Mouse (Mus musculus): ENCODE data around the gene Hdgfl2. TPM values are rescaled to one million over a fixed set of nuclear protein-coding genes. Genes with fewer than 3 reads are reported as not detected.
A peak's percentile ranks its signal among the peaks of the same experiment; 100 is the strongest.

The Hdgfl2 gene
- polyA plus RNA-seq, 1 experiment, result 279 TPM

DNA sequence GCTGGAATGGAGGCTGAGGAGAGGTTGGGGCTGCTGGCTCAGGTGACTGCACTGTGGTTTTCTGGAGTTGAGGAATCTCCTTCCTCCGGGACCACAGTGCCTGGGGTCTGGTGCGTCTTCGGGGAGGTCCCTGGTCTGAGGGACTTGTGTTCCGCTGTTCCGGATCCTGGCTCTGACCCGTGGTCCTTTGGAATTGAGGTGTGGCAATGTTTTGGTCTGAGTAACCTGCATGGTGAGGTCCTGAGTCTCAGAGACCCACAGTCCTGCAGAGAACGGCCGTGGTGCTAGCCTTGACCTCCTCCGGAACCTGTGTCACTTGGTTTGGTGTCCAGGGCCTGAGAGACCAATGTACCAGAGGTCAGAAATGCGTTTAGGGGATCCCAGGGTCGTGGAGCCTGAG is 487 bp downstream of the Hdgfl2 start:
- Histone ChIP-seq H3K36me3 (replicated peaks; ENCODE audit: low read length) (peaks cover 36% of the 10 kb centered on the region), H3K4me1 (peaks cover 62% of the 10 kb centered on the region), H3K4me3 (replicated peaks) (peak overlapping the region; percentile 93), H3K9me3 (no peaks in the 10 kb centered on the region), H3K27me3 (replicated peaks) (no peaks in the 10 kb centered on the region)
- TF ChIP-seq FLI1 (IDR thresholded peaks at IDR 0.05; ENCODE audit: low read length) (no peak), GATA1 (IDR thresholded peaks at IDR 0.05; ENCODE audit: borderline replicate concordance, low read length) (no peak)

GRCm38 (mm10) chr17:56080781-56081585 is 1.5 kb downstream of the Hdgfl2 start:
- peaks cover 52% of the 10 kb centered on the region for H3K4me1 ChIP-seq
- TF ChIP-seq FLI1 (IDR thresholded peaks at IDR 0.05; ENCODE audit: low read length), result no peak
- no peak for TF ChIP-seq GATA1 (IDR thresholded peaks at IDR 0.05; ENCODE audit: borderline replicate concordance, low read length)
- H3K4me3 ChIP-seq (replicated peaks), result peak overlapping the region; percentile 93
- H3K36me3 ChIP-seq (replicated peaks; ENCODE audit: low read length), result peaks cover 46% of the 10 kb centered on the region
- H3K27me3 ChIP-seq (replicated peaks), result no peaks in the 10 kb centered on the region
- H3K9me3 ChIP-seq, result no peaks in the 10 kb centered on the region

DNA sequence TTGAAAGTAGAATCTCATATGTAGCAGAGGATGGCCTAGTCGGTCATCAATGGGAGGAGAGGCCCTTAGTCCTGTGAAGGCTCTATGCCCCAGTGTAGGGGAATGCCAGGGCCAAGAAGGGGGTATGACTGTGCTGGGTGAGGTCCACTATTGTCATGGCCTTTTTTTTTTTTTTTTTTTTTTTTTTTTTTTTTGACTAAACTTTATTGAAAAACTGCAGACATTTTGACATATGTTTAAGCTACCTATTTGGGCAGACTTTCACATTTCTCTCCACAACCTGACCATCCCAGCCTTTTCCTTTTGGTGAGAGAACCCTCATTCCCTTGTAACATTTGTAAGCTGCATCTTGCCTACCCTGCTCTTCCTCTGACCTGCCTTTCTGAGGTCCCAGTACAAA is 12.9 kb downstream of the Hdgfl2 start:
- no peaks in the 10 kb centered on the region for H3K9me3 ChIP-seq
- H3K27me3 ChIP-seq (replicated peaks), result no peaks in the 10 kb centered on the region
- peaks cover 32% of the 10 kb centered on the region for H3K4me1 ChIP-seq
- TF ChIP-seq FLI1 (IDR thresholded peaks at IDR 0.05; ENCODE audit: low read length) (no peak), GATA1 (IDR thresholded peaks at IDR 0.05; ENCODE audit: borderline replicate concordance, low read length) (no peak)
- peaks cover 84% of the 10 kb centered on the region for H3K36me3 ChIP-seq (replicated peaks; ENCODE audit: low read length)
- H3K4me3 ChIP-seq (replicated peaks), result no peak overlapping the region

DNA sequence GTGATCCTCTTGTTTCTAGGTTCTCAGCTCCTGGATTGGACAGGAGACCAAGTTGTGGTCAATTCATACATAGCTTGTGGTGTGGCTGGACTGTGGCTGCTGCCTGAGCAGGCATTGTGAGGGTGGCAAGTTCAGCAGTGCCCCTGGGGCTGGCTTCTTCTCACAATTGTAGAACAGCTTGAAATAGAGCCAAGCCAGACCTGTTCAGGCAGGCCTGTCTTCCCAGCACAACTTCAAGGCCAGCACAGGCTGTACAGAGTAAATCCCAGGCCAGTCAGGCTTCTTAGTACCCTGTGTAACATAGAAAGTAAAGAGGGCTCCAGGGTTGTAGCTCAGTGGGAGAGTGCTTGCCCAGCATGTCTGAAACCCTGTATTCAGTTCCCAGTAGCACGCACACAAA is 13.4 kb downstream of the Hdgfl2 start:
- peaks cover 84% of the 10 kb centered on the region for H3K36me3 ChIP-seq (replicated peaks; ENCODE audit: low read length)
- H3K4me3 ChIP-seq (replicated peaks), result no peak overlapping the region
- H3K4me1 ChIP-seq, result peaks cover 30% of the 10 kb centered on the region
- H3K9me3 ChIP-seq, result no peaks in the 10 kb centered on the region
- no peaks in the 10 kb centered on the region for H3K27me3 ChIP-seq (replicated peaks)
- TF ChIP-seq FLI1 (IDR thresholded peaks at IDR 0.05; ENCODE audit: low read length) (no peak), GATA1 (IDR thresholded peaks at IDR 0.05; ENCODE audit: borderline replicate concordance, low read length) (no peak)

GRCm38 (mm10) chr17:56096883-56097282 is 17.4 kb downstream of the Hdgfl2 start:
- no peaks in the 10 kb centered on the region for H3K9me3 ChIP-seq
- H3K4me1 ChIP-seq, result peaks cover 19% of the 10 kb centered on the region
- no peak overlapping the region for H3K4me3 ChIP-seq (replicated peaks)
- peaks cover 90% of the 10 kb centered on the region for H3K36me3 ChIP-seq (replicated peaks; ENCODE audit: low read length)
- no peak for TF ChIP-seq FLI1 (IDR thresholded peaks at IDR 0.05; ENCODE audit: low read length)
- no peak for TF ChIP-seq GATA1 (IDR thresholded peaks at IDR 0.05; ENCODE audit: borderline replicate concordance, low read length)
- H3K27me3 ChIP-seq (replicated peaks), result no peaks in the 10 kb centered on the region

- Histone ChIP-seq H3K4me1 (peaks cover 27% of the 10 kb centered on the region), H3K27me3 (replicated peaks) (no peaks in the 10 kb centered on the region), H3K36me3 (replicated peaks; ENCODE audit: low read length) (peaks cover 95% of the 10 kb centered on the region), H3K4me3 (replicated peaks) (no peak overlapping the region), H3K9me3 (no peaks in the 10 kb centered on the region)
- TF ChIP-seq FLI1 (IDR thresholded peaks at IDR 0.05; ENCODE audit: low read length) (no peak), GATA1 (IDR thresholded peaks at IDR 0.05; ENCODE audit: borderline replicate concordance, low read length) (no peak)
Observed at GRCm38 (mm10) chr17:56098180-56098579, 18.7 kb downstream of the Hdgfl2 start.

DNA sequence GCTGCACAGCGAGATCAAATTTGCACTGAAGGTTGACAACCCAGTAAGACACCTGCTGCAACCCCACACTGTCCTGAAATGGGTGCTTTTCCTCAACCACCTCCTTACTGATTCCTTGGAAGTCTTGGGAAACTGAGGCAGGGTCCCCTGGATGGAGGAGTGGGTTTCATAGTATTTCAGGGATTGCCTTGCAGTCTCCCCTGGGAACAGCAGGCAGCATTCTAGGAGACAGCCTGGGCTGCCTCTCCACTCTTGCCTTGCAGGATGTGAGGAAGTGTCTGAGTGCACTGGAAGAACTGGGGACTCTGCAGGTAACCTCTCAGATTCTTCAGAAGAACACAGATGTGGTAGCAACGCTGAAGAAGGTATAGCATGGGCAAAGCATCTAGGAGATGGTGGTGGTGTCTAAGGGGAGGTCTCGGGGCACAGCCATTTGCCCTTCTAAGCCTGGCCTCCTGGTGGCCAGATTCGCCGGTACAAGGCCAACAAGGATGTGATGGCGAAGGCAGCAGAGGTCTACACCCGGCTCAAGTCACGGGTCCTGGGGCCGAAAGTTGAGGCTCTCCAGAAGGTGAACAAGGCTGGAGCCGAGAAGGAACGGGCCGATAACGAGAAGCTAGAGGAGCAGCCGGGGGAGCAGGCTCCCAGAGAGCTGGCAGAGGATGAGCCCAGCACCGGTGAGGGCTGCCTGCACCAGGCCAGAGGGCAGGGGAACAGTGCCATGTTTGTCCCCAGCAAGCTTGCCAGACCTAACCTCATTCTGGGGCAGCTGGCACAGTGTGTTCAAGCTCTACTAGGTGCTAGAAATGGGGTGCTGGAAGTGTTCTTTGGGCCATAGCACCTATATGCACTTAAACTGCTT is 19.5 kb downstream of the Hdgfl2 start:
- no peaks in the 10 kb centered on the region for H3K9me3 ChIP-seq
- no peak overlapping the region for H3K4me3 ChIP-seq (replicated peaks)
- H3K36me3 ChIP-seq (replicated peaks; ENCODE audit: low read length), result peaks cover 96% of the 10 kb centered on the region
- no peak for TF ChIP-seq FLI1 (IDR thresholded peaks at IDR 0.05; ENCODE audit: low read length)
- no peak for TF ChIP-seq GATA1 (IDR thresholded peaks at IDR 0.05; ENCODE audit: borderline replicate concordance, low read length)
- H3K27me3 ChIP-seq (replicated peaks), result no peaks in the 10 kb centered on the region
- peaks cover 30% of the 10 kb centered on the region for H3K4me1 ChIP-seq

DNA sequence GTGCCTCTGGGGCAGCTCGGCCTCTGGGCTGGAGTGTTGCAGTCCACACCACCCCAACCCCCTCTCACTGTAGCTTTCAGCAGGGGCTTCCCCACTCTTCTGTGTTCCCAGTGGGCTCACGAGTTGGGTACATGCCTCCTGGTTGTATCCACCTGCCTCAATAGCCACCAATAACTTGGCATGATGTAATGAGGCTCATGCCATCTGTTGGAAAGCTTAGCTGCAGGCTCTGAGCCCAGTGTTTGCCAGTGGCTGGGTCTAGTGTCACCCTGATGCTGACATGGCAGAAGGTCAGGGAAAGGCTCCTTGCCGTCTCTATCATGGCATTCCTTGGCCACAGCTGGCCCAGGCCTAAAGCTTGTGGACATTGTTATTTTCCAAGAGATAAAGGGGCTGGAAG is 21.4 kb downstream of the Hdgfl2 start:
- no peaks in the 10 kb centered on the region for H3K27me3 ChIP-seq (replicated peaks)
- peaks cover 82% of the 10 kb centered on the region for H3K36me3 ChIP-seq (replicated peaks; ENCODE audit: low read length)
- peaks cover 30% of the 10 kb centered on the region for H3K4me1 ChIP-seq
- TF ChIP-seq FLI1 (IDR thresholded peaks at IDR 0.05; ENCODE audit: low read length) (no peak), GATA1 (IDR thresholded peaks at IDR 0.05; ENCODE audit: borderline replicate concordance, low read length) (no peak)
- no peaks in the 10 kb centered on the region for H3K9me3 ChIP-seq
- no peak overlapping the region for H3K4me3 ChIP-seq (replicated peaks)

- Histone ChIP-seq H3K9me3 (no peaks in the 10 kb centered on the region), H3K4me1 (peaks cover 30% of the 10 kb centered on the region), H3K4me3 (replicated peaks) (no peak overlapping the region), H3K36me3 (replicated peaks; ENCODE audit: low read length) (peaks cover 72% of the 10 kb centered on the region), H3K27me3 (replicated peaks) (no peaks in the 10 kb centered on the region)
- TF ChIP-seq GATA1 (IDR thresholded peaks at IDR 0.05; ENCODE audit: borderline replicate concordance, low read length) (no peak), FLI1 (IDR thresholded peaks at IDR 0.05; ENCODE audit: low read length) (no peak)
Observed at GRCm38 (mm10) chr17:56102158-56102557, 22.7 kb downstream of the Hdgfl2 start.

DNA sequence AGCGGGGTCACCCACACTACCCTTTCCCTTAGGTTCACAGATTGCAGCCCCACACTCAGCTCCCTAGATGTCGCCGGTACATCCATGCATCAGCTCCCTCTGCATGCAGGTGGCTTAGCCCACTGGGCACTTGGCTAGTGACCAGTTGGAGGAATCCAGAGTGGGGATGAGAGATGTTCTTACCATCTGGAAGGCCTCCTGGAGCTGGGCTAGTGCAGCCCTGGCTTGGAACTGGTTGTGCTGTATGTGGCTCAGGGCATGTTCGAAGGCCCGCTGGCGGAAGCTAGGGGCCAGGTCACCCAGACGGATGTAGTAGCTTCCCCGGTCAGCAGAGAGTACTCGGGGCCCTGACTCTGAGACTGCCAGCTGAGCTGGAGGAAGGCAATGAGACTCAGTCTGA is 23.5 kb downstream of the Hdgfl2 start:
- H3K4me3 ChIP-seq (replicated peaks), result no peak overlapping the region
- peaks cover 72% of the 10 kb centered on the region for H3K36me3 ChIP-seq (replicated peaks; ENCODE audit: low read length)
- H3K4me1 ChIP-seq, result peaks cover 30% of the 10 kb centered on the region
- H3K27me3 ChIP-seq (replicated peaks), result no peaks in the 10 kb centered on the region
- no peaks in the 10 kb centered on the region for H3K9me3 ChIP-seq
- TF ChIP-seq GATA1 (IDR thresholded peaks at IDR 0.05; ENCODE audit: borderline replicate concordance, low read length) (no peak), FLI1 (IDR thresholded peaks at IDR 0.05; ENCODE audit: low read length) (no peak)
